Mouse (Mus musculus): ENCODE data around the gene Pilrb2. TPM values are rescaled to one million over a fixed set of nuclear protein-coding genes. Genes with fewer than 3 reads are reported as not detected.
"Not testable (repeated sequence)": the region's sequence is repeated elsewhere in the genome, so short reads cannot be mapped to it uniquely, and the experiment has no call there.

Pilrb2 gene
- not detected for polyA plus RNA-seq (2021)

DNA sequence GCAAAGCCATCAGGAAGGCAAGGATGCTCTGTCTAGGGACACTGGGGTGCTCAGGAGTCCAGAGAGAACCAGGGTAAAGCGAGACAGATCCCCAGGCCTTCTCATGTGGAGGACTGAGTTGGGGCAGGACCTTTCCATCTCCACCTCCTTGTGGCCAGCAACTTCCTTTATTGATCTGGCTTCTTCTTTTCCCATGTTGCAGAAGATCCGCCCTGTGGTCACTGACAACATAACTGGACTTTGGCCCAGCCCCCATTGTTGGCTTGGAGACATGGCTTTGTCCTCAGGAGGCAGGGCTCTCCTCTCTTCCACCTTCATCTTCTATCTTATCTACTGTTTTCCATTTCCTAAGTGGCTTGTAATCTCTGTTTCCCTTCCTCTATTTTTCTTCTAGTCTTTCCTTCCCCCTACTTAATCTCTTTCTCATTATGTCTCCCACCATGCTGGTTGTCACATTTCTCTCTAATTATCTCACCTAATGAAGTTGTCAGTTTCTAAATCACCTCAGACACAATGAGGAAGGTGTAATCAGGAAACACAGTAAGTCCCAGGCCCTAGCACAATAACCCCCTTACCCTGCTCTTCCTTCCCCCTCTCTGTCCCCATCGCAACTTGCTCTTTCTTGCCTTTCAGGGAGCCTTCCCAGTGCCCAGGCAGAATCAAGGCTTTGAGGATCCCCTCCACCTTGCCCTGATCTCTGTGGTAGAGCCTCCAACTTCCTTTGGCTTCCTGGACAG, at the start of gene Pilrb2:
Pilrb2 (minus strand) TSS at position 172 of the 737 bp plus-strand sequence.
- in situ Hi-C loops (cut with MboI; ENCODE audit: low pct_unique_long_range_greater_than_20kb); DNase-seq (ENCODE audit: low read depth, low spot score); H3K27me3 ChIP-seq; POLR2A ChIA-PET; ATAC-seq; CTCF ChIA-PET: not testable (repeated sequence)

DNA sequence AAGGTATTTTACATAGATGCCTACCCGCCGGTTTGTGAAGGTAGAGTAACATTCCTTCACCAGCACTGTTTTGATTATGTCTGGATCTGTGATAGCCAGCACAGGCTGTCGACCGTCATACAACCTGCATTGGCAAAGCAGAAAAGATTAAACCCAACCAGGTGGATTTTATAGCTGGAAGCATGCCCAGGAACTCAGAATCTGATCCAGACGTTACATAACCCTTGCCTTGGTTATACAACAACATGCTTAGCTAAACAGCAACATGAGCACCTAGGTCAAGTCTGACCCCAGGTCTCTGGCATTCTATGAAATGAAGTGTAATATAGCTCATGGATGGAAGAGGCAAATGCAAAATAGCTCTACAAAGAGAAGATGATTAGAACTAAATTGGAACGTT, 43.9 kb upstream of the Pilrb2 start:
- H3K27me3 ChIP-seq = peaks cover 7% of the 10 kb centered on the region
- ATAC-seq (no peak), DNase-seq (ENCODE audit: low read depth, low spot score) (no peak)
- in situ Hi-C loops (cut with MboI; ENCODE audit: low pct_unique_long_range_greater_than_20kb) = no loop called here
- no peak for TF ChIP-seq CTCF (IDR thresholded peaks at IDR 0.05)
- ChIA-PET POLR2A (no interaction called here), CTCF (interaction anchor here (1.7 kb wide), 1 partner anchor 10 kb away, joined by 5 read pairs; no protein-coding TSS in a partner anchor)

DNA sequence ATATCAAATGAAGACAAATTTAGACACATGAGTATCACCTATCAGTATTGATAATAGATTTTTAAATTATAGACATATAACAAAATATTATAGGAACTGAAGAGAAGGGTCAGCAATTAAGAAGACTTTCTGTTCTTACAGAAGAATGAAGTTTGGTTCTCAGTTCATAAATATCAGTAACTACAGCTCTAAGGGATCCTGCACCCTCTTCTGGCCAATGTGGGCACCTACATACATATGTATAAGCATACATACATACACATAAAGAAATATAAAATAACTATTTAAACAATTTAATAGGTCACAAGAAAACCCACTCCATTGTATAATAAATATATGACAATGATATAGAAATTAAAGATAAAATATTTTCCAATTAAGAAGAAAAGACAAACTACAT, 42.9 kb upstream of the Pilrb2 start:
- DNase-seq (ENCODE audit: low read depth, low spot score) = no peak
- peaks cover 7% of the 10 kb centered on the region for H3K27me3 ChIP-seq
- TF ChIP-seq CTCF (IDR thresholded peaks at IDR 0.05) = no peak
- in situ Hi-C loops (cut with MboI; ENCODE audit: low pct_unique_long_range_greater_than_20kb) = no loop called here
- ATAC-seq = no peak
- ChIA-PET POLR2A (no interaction called here), CTCF (interaction anchor here (0.9 to 1.7 kb wide), 2 partner anchors 9 to 59 kb away, joined by 4 to 5 read pairs; no protein-coding TSS in a partner anchor)

DNA sequence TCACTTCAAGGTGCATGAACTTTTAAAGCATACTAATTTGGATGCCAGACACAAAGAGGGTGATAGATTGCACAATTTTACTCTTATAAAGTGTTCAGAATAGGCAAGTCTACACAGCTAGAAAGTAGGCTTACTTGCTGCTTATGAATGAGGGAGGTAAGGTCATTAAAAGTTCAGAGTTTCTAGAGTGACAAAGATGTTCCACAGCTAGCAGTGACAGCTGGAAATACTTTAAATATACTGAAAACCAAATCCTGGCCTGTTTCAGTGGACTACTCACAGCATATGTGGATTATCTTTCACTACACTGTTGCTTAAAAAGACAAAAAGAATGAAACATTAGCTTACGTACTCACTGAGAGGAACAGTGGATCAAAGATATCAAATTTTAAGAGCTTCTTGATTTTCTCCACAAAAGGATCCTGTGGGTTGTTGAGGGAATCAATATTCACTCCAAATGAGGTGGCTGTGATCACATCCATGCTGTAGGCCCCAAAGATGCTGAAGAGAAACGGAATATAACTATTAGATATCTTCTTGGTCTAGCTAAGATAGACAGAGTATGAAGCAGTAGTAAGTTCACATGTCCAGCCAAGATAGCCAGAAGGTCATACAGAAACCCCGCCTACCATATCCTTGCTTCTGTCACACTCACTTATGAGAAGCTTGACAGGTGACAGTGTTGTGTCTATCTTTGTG, 38.1 kb upstream of the Pilrb2 start:
- no peak for DNase-seq (ENCODE audit: low read depth, low spot score)
- no peak for ATAC-seq

DNA sequence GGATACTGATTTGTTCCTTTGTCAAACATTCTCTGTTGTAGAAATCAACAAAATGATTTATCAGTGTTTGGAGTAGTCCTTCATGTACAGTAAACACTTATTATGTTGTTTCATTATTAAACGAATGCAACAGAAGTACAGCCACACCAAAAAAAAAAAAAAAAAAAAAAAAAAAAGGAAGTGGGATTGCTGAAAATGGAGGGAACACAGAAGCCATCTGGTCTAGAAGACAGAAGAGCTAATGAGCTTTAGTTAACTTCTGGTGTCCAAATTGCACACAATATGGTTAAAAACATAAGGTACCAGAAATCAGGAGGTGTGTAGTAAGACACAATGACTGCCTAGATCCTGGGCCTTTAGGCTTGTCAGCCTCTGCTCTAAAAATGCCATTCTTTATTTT, 26.2 kb upstream of the Pilrb2 start:
- POLR2A ChIA-PET = no interaction called here
- ATAC-seq = no peak
- in situ Hi-C loops (cut with MboI; ENCODE audit: low pct_unique_long_range_greater_than_20kb) = no loop called here
- CTCF ChIA-PET = interaction anchor here (0.9 to 1.1 kb wide), 2 partner anchors 53 to 76 kb away, joined by 3 read pairs; no protein-coding TSS in a partner anchor
- DNase-seq (ENCODE audit: low read depth, low spot score) = no peak
- peaks cover 56% of the 10 kb centered on the region for H3K27me3 ChIP-seq
- TF ChIP-seq CTCF (IDR thresholded peaks at IDR 0.05) = no peak

More for the DNA sequence above, 38.1 kb upstream of the Pilrb2 start:
- in situ Hi-C loops (cut with MboI; ENCODE audit: low pct_unique_long_range_greater_than_20kb) = no loop called here
- TF ChIP-seq CTCF (IDR thresholded peaks at IDR 0.05) = no peak
- POLR2A ChIA-PET = interaction anchor here (1.0 kb wide), 1 partner anchor 228 kb away, joined by 3 read pairs; no protein-coding TSS in a partner anchor
- H3K27me3 ChIP-seq = peaks cover 12% of the 10 kb centered on the region
- CTCF ChIA-PET = no interaction called here

DNA sequence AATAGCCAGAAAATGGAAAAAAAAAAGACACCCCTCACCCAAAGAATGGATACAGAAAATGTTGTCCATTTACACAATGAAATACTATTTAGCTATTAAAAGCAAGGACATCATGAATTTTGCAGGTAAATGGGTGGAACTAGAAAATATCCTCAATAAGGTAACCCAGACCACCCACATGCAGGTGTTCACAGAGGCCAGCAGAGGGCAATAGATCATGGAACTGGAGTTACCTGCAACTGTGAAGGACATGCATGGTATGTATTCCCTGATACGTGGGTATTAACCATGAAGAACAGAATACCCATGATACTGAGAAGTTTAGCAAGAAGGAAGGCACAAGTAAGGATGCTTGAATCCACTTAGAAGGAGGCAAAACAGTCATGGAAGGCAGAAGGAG, 21.3 kb upstream of the Pilrb2 start:
- DNase-seq (ENCODE audit: low read depth, low spot score) = no peak
- peaks cover 31% of the 10 kb centered on the region for H3K27me3 ChIP-seq
- ChIA-PET CTCF (interaction anchor here (0.8 to 1.5 kb wide), 2 partner anchors 10 to 12 kb away, joined by 4 to 5 read pairs; no protein-coding TSS in a partner anchor), POLR2A (no interaction called here)
- peak; percentile 76 for TF ChIP-seq CTCF (IDR thresholded peaks at IDR 0.05)
- no peak for ATAC-seq
- in situ Hi-C loops (cut with MboI; ENCODE audit: low pct_unique_long_range_greater_than_20kb) = loop anchor here (5.0 kb wide), 2 partner anchors 59 to 244 kb away; no protein-coding TSS in a partner anchor

DNA sequence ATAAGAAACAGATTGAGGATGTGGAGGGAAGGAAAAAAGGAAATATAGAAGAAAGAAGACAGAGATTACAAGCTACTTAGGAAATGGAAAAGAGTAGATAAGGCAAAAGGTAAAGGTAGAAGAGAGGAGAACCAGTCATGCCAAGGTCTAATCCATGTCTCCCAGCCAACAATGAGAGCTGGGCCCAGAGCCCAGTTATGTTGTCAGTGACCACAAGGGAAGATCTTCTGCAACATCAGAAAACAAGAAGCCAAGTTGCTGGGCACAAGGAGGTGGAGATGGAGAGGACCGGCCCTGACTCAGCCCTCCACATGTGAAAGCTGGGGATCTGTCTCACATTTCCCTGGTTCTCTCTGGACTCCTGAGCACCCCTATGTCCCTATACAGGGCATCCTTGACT, 16.1 kb upstream of the Pilrb2 start:
- peaks cover 24% of the 10 kb centered on the region for H3K27me3 ChIP-seq
- ChIA-PET POLR2A (no interaction called here), CTCF (no interaction called here)
- DNase-seq (ENCODE audit: low read depth, low spot score) = no peak
- TF ChIP-seq CTCF (IDR thresholded peaks at IDR 0.05) = no peak
- ATAC-seq = no peak
- in situ Hi-C loops (cut with MboI; ENCODE audit: low pct_unique_long_range_greater_than_20kb) = no loop called here

DNA sequence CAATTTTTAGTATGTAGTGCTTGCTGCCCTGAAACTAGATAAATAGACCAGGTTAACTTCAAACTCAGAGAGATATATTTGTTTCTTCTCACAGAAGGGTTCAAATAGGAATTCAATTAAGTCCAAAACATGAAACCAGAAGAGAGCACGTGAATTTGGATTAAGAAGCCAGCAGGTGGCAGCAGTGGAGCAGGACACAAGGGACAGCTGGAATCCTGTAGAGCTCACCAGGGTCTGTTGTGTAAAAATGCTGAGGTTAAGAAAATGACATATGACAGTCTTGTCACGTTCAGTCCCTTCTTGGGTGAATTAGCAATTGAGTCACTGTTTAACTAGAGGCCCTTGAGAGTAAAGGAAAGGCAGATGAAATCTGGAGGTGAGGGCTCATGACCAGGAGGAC, 14.3 kb upstream of the Pilrb2 start:
- POLR2A ChIA-PET = no interaction called here
- peak; percentile 94 for TF ChIP-seq CTCF (IDR thresholded peaks at IDR 0.05)
- ATAC-seq (no peak), DNase-seq (ENCODE audit: low read depth, low spot score) (peak; percentile 24)
- peaks cover 24% of the 10 kb centered on the region for H3K27me3 ChIP-seq
- in situ Hi-C loops (cut with MboI; ENCODE audit: low pct_unique_long_range_greater_than_20kb) = no loop called here
- CTCF ChIA-PET = interaction anchor here (1.2 to 1.8 kb wide), 4 partner anchors 8 to 255 kb away, joined by 3 to 8 read pairs (median 4); no protein-coding TSS in a partner anchor

DNA sequence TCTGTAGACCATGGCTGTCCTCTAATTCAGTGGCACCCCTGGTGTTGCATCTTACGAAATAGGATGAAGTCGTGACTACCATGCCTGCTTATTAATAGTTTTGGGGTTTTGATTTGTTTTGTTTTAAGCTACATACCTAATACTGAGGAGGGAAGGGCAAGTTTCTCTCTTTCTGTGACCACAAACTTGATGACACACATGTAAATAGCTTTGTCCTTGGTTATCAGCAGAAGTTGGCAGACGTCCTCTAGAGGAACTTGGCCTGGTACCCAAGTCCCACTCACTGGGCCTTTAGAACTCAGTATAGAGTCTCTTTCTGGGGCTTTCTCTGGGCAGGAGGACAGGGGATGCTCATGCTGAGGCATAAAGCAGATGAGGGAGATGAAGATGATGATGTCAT, 11.7 kb upstream of the Pilrb2 start:
- ATAC-seq = no peak
- no peak for TF ChIP-seq CTCF (IDR thresholded peaks at IDR 0.05)
- peaks cover 17% of the 10 kb centered on the region for H3K27me3 ChIP-seq
- DNase-seq (ENCODE audit: low read depth, low spot score) = no peak
- POLR2A ChIA-PET = no interaction called here
- CTCF ChIA-PET = interaction anchor here (1.2 kb wide), 1 partner anchor 10 kb away, joined by 5 read pairs; no protein-coding TSS in a partner anchor
- in situ Hi-C loops (cut with MboI; ENCODE audit: low pct_unique_long_range_greater_than_20kb) = no loop called here

DNA sequence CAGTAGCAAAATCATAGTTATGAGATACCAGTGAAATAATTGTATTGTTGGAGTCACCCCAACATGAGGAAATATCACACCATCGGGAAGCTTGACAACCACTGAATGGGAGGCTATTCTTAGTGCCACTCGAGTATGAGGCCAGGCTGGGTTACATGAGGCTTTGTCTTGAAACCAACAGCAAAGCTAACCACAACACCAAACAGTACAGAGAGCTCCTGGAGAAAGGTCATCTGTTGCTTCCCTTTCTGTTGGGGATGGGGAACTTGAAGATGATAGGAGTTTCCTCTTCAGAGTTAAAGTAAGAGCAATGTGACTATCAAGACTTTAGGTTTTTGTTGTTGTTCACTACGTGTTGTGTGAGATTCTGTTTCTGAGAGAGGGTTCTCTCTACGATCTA, 11.3 kb upstream of the Pilrb2 start:
- no peak for TF ChIP-seq CTCF (IDR thresholded peaks at IDR 0.05)
- CTCF ChIA-PET = interaction anchor here (1.2 kb wide), 1 partner anchor 10 kb away, joined by 5 read pairs; no protein-coding TSS in a partner anchor
- no peak for DNase-seq (ENCODE audit: low read depth, low spot score)
- POLR2A ChIA-PET = no interaction called here
- ATAC-seq = no peak
- H3K27me3 ChIP-seq = peaks cover 19% of the 10 kb centered on the region
- in situ Hi-C loops (cut with MboI; ENCODE audit: low pct_unique_long_range_greater_than_20kb) = no loop called here

DNA sequence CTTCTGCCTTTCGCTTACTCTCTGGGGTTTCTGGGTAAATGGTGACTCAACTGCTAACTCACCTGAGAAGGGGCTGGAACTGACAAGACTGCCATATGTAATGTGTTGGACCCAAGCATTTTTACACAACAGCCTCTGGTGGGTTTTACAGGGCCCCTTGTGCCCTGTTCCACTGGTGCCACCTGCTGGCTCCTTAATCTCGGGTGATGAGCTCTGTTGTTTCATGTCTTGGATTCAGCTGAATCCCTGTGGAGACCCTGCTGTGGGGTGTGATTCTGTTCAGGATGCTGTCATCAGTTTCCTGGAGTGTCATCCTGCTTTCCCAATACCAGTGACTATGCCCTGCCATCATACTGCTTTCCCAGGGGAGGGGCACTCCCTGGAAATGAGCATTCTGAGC, 6.2 kb upstream of the Pilrb2 start:
- ATAC-seq (no peak), DNase-seq (ENCODE audit: low read depth, low spot score) (no peak)
- ChIA-PET POLR2A (interaction anchor here (0.5 kb wide), 1 partner anchor 1245 kb away, joined by 4 read pairs; no protein-coding TSS in a partner anchor), CTCF (interaction anchor here (0.8 to 2.7 kb wide), 6 partner anchors 8 to 86 kb away, joined by 3 to 9 read pairs (median 6); no protein-coding TSS in a partner anchor)
- in situ Hi-C loops (cut with MboI; ENCODE audit: low pct_unique_long_range_greater_than_20kb) = loop anchor here (5.0 kb wide), 1 partner anchor 76 kb away; no protein-coding TSS in a partner anchor
- peak; percentile 76 for TF ChIP-seq CTCF (IDR thresholded peaks at IDR 0.05)
- peaks cover 4% of the 10 kb centered on the region for H3K27me3 ChIP-seq

All from Patski (cell line).